Mouse (Mus musculus): Measurements from ENCODE around the gene Hcrt. TPM values are rescaled to one million over a fixed set of nuclear protein-coding genes. Genes with fewer than 3 reads are reported as not detected.

Hcrt gene
- polyA plus RNA-seq, 3 experiments from 2014 or later = not detected

DNA sequence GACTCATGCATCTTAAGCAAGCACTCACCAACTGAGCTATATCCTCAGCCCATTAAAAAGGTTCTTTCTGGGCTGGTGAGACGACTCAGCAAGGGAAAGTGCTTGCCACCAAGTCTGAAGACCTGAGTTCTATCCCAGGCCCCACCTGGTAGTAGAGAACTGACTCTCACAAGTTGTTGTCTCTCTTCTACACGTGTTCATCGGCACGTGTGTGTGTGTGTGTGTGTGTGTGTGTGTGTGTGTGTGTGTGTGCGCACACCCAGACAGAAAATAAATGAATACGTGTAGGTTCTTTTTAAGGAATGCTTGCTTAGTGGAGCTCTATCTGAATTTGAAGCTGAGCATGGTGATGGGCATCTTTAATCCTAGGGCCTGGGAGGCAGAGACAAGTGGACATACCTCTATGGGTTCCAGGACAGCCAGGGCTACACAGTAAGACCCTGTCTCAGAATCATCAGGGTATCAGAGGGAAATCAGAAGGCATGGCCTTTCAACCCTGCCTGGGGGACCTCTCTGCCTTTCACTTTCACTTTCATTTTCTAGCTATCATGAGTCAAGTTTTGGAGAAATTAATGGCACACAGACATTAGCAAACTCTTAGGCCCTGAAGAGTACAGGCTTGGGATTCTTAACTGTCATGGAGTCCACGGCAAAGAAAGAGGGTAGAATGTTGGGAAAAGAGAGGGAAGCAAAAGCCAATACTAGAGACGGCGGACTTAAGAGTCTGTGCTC is 27.4 kb downstream of the Hcrt start:
- ATAC-seq = no peak

DNA sequence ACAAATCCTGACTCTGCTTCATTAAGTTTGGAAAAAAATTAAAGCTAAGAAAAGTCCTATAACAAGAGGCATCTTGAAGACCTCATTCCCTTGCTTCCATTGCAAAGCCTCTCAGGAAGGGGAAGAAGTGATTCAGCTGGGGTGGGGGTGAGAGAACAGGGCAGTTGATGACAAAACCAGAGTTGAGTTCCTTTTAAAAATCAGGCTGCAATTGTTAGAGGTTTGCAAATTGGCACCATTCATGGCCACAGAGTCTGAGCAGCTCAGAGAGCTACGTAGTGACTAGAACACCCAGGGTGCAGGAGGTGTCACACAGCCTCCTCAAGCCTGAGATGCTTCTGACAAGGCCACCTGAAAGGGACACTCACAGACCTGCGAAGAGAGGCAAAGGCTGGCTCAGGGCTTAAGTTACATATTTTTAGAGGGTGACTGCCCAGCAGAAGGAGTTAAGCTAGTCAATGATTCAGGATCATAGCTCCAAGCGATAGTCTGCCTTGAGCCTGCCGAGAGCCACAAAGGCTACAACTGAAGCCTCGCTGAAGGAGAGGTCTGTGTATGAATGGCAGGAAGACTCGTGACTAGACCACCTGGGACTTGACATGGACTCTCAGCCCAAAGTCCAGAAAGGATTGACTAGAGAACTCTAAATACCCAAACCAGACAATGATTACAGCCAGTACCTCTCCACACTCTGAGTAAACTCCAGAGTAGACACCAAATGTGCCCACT is 32.1 kb downstream of the Hcrt start:
- no peak for ATAC-seq

DNA sequence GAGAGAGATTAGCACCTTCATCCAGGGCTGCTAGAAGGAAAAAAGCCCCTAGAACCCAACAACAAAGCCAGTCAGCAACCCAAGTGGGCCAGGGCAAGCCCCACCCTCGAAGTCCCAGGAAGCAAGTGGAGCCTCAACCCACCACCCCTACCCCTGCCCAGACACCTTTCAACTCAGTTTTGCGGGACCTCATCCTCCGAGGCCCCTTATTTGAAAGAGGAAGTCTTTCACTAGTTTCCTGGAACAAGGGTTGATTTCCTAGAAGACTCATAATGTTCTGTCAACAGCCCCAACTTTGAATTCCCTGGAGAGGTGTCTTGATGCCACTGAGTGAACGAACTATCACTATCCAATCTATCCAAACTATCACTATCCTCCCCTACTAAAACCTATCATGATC is 32.8 kb downstream of the Hcrt start:
- ATAC-seq = peak; percentile 35

DNA sequence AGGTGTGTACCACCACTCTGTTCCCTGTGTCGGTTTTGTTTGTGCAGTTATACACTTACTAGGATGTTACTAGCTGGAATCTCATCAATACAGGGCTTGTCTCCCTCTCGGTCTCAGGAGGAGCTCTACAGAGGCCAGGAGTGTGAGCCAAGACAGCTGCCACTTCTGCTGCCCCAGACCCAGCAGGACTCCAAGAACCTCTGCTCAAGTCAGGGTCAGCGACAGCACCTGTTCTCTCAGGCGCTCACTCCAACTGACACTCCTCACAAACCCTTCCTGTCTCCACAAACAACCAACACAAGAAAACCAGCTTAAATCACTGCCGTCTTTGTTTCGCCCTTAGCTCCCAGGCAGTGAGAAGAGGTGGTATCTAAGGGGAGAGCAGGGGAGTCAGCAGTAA is 34.1 kb downstream of the Hcrt start:
- ATAC-seq = no peak

DNA sequence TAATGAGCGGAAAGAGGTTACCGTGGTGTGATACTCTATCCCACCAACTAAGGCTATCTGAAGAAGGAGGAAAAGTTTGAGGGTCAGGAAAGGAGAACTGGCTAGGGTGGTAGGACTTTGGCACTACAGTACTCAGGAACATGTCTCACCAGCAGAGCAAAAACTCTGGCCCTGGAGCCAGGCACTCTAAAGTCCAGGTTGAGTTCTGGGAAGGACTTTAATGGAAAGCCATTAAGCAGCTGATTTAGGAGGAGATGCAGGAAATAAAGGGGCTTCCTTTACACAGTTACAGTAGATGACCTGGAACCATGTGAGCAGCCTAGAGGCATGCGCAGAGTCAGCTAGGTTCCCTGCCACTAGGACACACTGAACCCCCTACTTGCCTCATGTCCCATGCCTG is 35.5 kb downstream of the Hcrt start:
- no peak for ATAC-seq

DNA sequence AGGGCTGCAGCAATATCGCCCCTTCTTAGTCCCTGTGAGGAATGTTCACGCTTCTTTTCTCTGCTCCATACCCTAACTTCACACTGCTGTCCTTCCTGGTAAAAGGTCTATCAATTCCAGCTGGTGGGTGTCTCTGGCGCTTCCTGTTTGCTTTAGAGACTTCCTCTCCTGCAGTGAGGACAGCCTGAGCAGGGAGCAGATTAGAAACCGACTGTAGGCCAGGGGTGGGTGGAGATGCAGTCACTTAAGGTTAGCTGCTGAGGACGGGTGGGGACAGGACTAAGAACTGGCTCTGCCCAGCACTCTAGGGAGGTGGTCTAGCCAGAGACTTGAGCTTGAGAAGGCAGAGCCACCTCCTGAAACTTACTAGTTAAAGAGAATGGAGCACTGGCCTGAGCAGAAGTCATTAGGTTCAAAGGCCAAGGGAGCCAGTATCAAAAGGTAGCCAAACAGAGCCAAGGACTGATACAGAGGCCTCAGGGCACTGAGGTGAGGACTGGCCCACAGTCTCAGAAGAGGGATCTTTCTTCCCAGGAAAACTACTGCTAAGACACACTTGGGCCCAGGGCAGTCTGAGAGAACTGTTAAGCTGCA is 37.7 kb downstream of the Hcrt start:
- no peak for ATAC-seq

DNA sequence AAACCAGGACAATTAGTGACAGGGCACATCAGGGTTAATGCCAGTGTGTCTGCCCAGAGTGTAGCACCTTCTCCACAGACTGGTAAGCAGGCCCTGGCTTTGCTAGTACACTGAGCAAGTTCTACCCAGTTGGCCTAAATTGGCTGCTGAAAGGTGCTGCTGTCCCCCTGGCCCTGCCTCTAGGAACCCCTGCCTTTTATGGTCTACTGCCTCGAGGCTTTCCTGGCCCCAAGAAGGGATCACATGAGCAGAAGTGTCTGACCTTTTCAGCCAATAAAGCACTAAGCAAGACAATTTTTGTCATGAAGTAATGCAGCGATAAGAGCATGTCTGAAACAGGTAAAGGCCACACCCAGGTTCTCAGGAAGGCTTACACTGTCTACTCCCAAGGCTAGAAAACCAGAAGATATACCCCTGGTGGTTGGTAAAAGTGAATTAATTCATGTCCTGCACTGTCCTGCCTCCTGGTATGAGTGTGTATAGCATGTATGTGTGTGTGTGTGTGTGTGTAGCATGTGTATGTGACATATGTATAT is 40.2 kb downstream of the Hcrt start:
- ATAC-seq = no peak

DNA sequence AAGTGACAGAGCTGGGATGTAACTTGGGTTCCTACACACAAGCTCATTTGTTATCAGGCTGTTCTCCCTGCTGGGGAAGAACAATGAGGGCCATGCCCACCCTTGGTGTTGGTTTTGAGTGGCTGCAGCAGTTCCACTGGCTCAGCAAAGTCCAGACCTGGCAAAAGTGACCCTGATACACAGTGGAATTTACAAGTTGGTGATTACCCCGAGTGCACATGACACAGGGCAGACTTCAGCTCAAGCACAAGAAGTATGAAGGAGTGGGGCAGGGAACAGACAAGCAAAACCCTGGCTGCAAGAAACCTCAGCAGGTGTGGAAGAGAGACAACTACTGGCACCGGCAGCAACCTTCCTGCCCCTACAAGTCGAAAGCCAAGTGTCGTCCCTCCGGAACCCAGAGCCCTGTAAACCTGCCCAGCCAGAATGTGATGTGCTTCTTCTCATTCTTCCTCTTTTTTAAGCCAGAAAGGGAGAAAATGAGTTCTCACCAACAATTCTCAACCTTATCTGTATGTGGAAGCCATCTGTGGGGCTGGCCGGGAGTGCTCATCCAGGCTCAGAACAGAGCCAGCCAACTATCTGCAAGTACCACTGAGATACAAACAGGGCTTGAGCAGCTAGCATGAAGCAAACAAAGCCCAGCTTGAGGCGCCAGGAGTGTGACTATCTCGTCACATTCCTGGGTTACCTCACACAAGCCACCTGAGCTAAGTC is 40.8 kb downstream of the Hcrt start:
- no peak for ATAC-seq

DNA sequence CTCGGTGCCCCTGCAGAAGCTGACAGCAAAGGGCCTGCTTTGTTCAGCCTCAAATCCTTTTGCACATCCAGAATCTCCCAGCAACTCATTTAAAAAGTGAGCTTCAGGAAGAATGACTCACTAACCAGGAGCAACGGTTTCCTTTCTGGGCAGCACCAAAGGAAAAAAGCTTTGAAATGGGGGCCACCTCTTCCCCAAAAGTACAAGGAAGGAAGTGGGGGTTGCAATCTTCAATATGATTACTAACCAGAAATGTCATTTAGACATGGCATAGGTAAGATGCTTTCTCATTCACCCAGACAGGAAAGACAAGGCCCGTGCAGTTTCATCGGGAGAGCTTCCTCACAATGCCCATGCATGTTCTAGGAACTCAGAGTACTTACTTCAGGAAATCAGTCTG is 41.5 kb downstream of the Hcrt start:
- ATAC-seq = no peak

DNA sequence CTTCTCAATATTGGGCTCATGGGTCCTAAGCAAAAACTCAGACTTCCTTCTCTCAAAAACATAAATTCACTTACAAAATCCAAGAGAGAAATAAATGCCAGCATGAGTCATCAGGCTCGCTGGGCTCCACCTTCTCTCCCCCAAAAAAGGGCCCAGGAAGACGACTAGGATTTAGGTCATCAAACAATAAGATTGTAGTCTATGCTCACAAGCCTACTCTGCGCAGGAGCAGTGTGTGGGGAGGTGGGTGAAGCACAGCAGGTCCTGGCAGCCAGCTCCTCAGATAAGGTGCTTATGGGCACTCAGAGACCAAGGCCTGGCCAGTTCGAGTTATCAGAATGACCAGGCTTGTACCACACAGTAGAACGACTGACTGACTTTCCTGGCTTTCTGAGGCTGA is 42.4 kb downstream of the Hcrt start:
- no peak for ATAC-seq

DNA sequence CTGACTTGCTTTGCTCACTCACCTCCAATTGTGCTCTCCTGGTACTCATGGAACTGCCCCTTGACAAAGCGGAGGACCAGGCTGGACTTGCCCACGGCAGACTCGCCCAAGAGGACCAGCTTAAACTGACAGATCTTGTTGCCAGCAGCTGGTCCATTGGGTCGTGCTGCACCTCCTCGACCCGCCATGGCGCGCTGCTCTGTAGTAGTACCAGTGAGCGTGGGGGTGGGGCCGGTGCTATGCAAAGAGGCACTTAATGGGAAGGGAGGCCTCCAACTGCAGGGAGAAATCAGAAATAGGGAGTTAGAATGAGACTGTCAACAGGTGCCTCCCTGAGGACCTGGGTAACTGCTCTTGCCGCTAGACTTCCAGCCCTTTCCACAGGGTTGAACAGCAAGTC is 42.8 kb downstream of the Hcrt start:
- ATAC-seq = no peak

DNA sequence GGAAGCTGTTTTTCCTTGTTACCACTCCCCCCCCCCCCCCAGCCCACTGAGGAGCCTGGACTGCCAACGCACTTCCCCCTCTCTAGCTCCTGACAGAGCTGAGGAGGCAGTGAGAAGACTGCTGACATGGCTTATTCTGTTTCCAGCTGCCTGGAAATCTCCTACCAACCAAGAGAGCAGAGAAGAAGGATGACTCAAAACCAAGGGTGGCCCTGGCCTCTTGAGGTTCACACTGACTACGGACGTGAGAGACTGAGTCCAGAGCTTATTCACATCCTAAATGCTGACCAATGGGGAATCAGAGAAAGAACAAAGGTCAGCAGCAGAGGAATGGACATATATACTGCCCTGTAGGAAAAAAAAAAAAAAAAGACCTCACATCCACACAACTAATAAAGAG is 43.4 kb downstream of the Hcrt start:
- no peak for ATAC-seq

DNA sequence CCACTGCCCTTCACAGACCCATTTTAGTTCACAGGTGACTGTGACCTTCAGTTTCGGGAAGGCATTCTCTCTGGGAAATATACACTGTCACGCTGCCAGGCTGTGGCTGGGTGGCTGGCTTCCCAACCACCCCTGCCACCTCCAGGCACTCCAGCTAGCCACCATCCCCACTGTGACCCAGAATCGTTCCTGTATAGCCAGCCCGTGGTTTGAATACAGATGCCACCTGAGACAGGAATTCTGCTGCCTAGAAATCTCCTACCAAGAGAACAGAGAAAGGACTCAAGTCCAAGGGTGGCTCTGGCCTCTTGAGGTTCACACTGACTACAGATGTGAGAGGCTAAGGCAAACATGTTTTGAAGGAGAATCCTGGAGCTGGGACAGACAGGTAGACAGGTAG is 43.9 kb downstream of the Hcrt start:
- ATAC-seq = no peak

DNA sequence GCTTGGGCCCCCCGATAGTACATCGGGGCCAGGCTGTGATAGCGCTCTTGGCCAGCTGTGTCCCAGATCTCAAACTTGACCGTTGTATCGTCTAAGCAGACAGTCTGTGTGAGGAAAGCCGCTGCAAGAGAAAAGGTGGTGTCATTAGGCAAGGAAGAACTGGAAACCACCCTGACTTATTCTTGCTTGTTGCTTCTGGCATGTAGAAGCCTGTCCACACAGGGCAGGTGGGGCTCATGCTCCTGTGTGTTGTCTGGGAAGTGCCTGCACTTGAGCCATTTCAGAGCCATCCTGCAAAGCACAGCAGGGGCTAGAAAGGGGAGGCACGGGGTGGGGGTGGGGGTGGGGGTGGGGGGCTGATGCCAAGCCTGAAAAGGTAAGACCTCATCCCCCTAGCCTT is 44.3 kb downstream of the Hcrt start:
- ATAC-seq = no peak

DNA sequence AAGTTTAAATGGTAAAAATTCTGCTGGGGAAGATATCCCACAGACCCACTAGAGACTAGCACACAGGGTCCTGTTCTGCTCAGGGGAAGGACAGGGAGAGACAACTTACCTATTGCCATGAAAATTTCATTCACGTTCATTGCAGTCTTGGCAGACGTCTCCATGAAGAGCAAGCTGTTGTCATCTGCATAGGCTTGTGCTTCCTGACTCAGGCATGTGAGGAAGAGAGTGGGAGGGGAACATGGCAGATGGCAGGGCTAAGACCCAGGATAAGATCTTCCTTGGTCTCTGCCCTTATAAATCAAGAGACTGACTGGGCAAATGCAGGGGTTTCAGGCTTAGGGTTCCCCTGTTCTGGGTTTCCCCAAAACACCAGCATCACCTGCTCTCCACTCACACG is 46.1 kb downstream of the Hcrt start:
- no peak for ATAC-seq

DNA sequence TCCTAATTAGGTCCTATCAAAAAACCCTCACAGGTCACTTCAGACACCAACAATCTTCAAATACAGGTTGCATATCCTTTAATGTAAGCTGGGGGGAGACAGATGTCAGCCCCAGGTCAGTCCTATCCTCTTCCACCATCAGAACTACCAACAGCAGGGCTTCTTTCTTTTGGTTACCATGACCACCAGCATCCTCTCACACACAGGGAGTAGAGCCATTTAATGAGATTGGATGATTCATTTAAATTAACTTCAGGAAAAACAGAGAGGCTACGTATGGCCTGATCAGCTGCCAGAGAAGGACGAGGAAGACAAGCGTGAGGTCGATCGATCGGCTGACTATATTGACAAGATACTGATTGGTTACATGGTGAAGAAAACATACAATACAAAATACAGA is 47.8 kb downstream of the Hcrt start:
- ATAC-seq = no peak

DNA sequence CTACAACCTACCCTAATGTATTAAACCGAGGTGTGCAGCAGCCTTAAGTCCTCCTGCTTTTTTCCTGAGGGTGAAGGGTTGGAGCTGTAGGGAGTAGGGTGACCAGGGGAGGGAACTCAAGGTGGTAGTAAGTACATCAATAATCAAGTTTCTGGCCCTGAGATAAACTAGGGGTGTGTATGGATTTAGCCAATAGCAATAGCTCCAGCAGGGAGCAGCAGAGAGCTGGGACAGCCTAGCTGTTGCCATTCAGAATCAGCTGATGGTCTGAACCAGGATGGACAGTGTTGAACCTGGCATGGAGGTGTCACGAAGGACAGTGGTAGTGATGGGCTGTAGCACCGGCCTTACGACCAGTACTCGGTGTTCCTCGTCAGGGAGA is 48.2 kb downstream of the Hcrt start:
- peak; percentile 47 for ATAC-seq

DNA sequence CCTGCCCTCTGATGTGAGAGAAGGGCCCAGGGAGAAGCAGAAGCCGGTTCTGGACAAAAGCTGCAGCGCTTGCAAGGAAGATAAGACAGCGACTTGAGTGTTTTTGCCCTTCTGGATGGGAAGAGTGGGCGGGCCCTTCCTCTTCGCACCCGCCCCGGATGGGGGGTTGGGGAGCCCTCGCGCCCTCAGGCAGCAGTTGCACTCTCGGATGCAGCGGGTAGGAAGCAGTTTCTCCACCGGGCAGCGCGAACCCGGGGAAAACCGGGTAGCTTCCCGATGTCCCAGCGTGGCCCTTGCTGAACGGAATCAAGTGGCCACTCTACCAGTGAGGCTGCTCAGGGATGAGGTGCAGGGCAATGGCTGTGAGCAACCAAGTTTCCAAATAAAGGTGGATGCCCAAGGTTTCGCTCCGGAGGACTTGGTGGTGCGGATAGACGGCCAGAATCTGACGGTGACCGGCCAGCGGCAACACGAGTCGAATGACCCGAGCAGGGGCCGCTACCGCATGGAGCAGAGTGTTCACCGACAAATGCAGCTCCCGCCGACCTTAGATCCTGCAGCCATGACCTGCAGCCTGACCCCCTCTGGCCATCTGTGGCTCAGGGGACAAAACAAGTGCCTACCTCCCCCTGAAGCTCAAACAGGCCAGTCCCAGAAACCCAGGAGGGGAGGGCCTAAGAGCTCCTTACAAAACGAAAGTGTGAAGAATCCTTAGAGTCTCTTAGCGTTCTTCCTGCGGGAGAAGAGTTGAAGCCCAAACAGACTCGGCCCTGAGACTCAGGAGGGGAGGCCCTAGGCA is 48.8 kb downstream of the Hcrt start, which contains the start of gene Hspb9:
TSS of gene Hspb9 (plus strand) at position 116 of the 799 bp plus-strand sequence.
- peak; percentile 74 for ATAC-seq

DNA sequence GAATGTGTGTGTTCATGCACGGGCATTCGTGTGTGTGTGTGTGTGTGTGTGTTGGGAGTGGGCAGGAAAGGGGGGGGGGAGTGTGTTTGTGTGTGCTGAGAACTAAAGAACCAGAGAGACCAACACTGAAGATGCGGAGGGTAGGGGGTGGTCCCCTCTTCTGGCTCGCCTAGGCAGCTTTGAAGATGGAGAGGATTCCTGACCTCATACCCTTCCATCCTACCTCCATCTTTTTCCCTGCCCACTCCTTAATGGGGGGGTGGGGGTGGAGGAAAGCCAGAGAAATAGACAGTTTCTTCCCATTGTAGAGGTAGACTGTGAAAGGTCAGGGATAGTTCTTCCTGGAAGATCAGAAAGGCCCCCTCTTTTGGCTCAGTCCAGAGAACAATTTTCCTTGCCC is 49.6 kb downstream of the Hcrt start:
- no peak for ATAC-seq

DNA sequence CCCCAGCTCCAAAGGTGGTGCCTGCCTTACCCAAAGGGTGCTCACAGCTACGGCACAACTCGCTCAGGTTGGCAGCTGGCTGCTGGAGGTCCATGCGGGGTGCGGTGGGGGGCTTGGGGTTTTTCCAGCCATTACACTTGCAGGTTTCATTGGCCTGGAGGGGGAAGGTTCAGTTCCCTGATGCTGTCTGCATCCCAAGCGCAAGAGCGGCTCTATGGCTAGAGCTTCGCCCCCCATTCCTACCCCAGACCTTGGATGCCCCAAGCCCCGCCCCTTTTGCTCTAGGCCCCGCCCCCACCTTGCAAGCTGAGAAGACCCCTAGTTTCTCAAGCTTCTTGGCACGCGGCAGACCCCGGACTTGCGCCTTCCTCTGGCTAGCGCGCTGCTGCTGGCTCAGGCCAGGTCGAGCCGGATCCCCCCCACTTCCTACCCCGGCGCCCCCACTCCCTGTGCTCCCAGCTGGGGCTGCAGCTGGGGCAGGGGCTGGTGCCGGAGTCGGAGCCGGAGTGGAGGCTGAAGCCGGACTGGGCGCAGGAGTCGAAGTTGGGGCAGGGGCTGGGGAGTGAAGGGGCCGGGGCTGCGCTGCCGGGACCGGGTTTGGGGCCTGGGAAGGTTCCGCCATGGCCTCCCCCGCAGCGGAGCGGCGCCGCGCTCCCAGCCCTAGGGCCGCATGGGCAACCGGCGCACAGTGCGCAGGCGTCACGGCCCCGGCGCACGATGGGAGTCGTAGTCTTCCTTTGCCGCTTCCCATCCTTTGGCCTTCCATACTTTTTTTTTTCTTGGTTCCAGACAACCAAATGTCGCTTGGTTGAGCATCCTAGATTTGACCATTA is 50.7 kb downstream of the Hcrt start, which contains the start of gene Kat2a:
TSS of gene Kat2a (minus strand) at position 683 of the 833 bp plus-strand sequence.
- ATAC-seq = peak; percentile 53
